Mouse (Mus musculus) stomach, postnatal 0 days (tissue): ENCODE results near the gene Sez6l.

Experiments used
- CTCF ChIP-seq: IDR thresholded peaks from 2 replicates; pipeline ENCODE4 v1.5.1; 2016; ENCODE audit warnings: antibody characterized with exemption, low read depth, mild to moderate bottlenecking, moderate library complexity
- EP300 ChIP-seq: optimal IDR thresholded peaks from 2 replicates; pipeline ENCODE3; 2016; ENCODE audit warnings: antibody characterized with exemption

DNA sequence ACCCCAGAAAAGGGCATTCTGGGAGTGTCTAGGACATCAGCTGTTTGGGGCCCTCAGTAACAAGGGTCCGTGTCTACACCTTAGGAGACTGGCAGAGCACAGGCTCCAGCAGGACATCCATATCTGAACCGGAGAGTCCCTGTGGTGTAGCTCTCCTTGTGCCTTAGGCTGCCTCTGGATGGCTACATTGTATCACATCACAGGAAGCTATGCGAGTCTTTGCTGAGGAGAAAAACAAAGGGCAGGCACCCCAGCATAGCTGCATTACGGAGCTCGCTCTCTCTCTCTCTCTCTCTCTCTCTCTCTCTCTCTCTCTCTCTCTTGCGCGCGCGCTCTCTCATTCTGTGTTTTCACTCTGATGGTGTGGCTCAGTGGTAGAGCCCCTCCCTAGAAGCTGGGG, 194.9 kb downstream of the Sez6l start:
- TF ChIP-seq EP300 (no peak), CTCF (peak; percentile 15; the same call in 1 of the 2 replicates)
